Mouse (Mus musculus) left cerebral cortex, adult 18-20 months (tissue): Measurements from ENCODE around the gene Tmem38a. TPM values are rescaled to one million over a fixed set of nuclear protein-coding genes. Genes with fewer than 3 reads are reported as not detected.
A peak's percentile ranks its signal among the peaks of the same experiment; 100 is the strongest.

ENCODE experiments used
- DNase-seq, 2 experiments: peaks; one replicate each; pipeline ENCODE4 v3.0.0; 2021 to 2022; ENCODE audit warnings: low spot score in 2 of 2, mixed read lengths in 1 of 2
- microRNA-seq, 2 experiments: library from miRNA; unstranded; fragments of <30 nt; microRNA quantifications; one replicate each; pipeline ENCODE4 v1.2.0; 2021
- total RNA-seq, 2 experiments: library from RNA; stranded (reverse); gene quantifications; 2 replicates each; pipeline ENCODE4 v1.2.3; 2021

Gene Tmem38a
- total RNA-seq, 2 experiments from 2014 or later, result 96.5 to 101 TPM

DNA sequence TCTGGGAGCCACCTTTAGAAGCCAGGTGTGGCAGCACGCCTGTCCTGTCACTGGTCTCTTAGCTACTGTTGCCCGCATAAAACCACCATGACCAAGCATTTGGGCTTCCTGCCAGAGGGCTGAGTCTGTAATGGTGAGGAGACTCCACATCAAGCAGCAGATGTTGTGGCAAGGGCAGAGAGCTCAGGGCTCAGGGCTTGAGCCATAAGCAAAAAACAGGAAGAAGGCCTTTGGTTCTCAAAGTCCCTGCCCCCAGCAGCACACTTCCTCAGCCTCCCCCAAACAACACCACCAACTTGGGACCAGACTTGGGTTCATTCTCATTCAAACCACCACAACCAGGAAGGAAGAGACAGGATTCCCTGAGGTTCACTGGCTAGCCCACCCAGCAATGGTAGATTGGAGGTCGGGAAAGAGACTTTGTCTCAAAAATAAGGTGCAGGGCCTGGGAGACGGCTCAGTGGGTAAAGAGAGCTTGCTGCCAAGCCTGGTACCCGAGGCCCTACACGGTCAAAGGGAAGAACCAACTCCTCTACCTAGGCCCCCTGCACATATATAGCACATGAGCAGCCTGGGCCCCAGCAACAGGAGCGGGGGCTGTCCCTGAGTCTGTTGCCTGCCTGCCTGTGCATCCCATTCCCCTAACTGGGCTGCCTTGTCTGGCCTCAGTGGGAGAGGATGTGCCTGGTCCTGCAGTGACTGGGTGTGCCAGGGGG, 11.4 kb downstream of the Tmem38a start:
- no peak for DNase-seq

DNA sequence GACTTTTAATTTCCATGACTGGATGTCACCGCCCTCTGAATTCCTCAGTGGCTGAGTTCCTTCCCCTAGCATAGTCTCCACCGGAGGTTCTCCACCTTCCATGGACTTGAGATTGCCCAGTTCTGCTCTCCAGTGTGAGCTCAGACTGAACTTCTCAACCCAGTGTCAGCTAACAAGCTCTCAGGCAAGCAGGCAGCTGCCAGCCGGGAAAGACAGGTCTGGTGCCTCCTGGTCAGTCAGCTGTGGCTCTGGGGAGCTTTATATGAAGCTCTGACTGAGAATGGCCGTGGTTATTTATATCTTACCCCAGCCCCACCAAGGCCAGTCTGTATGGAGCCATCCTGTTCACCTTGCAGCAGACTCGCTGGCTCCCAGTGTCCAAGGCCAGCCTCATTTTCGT, 12.5 kb downstream of the Tmem38a start:
- no peak for DNase-seq

DNA sequence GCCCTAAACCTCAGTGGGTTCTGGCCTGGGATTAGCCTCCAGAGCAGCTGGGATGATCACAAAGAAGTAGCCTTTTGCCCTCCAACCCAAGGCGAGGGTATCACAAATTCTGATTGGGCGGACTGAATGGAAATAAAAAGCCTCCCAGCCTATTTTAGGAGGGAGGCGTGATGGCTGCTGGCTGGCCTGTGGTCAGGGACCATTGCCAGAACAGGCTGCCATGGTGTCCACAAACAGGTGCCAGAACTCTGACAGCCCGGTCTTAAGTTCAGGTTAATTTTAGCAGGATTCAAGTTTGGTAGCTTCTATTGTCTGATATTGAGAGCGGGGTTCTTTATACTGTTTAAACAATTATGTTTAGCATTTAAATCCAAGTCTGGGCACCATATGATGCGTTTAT, 16.0 kb downstream of the Tmem38a start:
- no peak for DNase-seq

DNA sequence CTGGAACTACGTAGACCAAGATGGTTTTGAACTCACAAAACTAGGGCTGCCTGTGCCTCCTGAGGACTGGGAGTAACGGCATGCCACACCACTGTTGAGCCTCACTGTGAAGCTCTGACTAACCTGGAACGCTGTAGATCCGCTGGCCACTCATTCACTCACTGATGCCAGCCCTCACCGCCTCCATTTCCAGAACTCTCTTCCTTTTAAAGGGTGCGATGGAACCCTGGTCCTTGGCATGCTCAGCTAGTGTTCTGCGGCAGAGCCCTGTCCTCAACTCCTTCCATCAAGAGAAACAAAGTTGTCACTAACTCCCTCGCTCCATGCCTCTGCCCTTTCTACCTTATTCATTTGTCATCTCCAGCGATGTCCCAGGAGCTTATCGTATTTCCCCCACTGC, 17.0 kb downstream of the Tmem38a start:
- peak; percentile 36 to 52 for DNase-seq

DNA sequence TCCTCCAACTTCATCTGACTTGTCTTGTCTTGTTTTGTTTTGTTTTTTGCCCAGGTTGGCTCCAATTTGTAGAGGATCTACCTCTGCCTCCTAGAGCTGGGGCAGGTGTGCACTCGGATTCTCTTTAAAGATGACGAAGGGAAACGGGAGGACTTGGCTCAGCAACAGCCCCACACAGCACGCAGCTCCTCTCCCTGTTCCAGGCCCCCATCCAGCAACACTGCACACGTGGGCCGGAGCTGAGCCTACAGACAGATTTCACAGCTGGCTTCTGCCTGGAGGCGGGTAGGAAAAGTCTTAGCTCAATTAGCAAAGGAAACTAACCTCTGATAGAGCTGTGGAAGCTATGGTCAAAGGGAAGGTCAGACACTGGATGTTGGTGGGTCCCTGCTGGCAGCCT, 17.4 kb downstream of the Tmem38a start:
- peak; percentile 77 to 87 for DNase-seq

DNA sequence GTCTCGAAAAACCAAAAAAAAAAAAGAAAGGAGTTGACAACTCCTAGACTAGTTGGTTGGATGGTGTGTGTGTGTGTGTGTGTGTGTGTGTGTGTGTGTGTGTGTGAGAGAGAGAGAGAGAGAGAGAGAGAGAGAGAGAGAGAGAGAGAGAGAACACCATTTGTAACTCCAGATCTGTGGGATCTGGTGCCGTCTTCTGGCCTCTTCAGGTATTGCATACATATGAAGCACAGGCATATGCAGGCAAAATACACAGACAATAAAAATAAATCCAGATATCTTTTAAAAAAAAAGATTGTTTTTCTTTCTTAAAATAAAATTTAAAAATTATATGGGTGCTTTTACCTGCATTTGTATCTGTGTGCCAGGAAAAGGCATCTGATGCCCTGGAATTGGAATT, 18.3 kb downstream of the Tmem38a start:
- no peak for DNase-seq

Small RNA genes within 50 kb of the gene (microRNA-seq; reads per million reads assigned to microRNA genes)
- gene Gm28019, result 0 reads per million in 2 experiments

Other genes starting within 250 kb of the Tmem38a start
- 10 to 100 TPM; 62.2 to 63.4 TPM for gene Eps15l1, start 150.6 kb upstream of the Tmem38a start, total RNA-seq
- gene Calr3, start 128.2 kb upstream of the Tmem38a start, total RNA-seq, result 1 to 10 TPM; 1.0 to 1.1 TPM
- gene 1700030K09Rik, start 128.2 kb upstream of the Tmem38a start, total RNA-seq, result 1 to 10 TPM; 9.2 to 9.5 TPM
- gene Cherp, start 96.8 kb upstream of the Tmem38a start, total RNA-seq, result 10 to 100 TPM; 70.4 to 72.7 TPM
- 10 to 100 TPM; 54.9 to 55.8 TPM for gene Slc35e1, start 79.4 kb upstream of the Tmem38a start, total RNA-seq
- gene Med26, start 23.8 kb upstream of the Tmem38a start, total RNA-seq, result 10 to 100 TPM; 10.2 to 11.2 TPM
- 100 to 1,000 TPM; 128 to 130 TPM for gene Smim7, start 967 bp upstream of the Tmem38a start, total RNA-seq
- 10 to 100 TPM; 37.6 to 40.9 TPM for gene Nwd1, start 74.7 kb downstream of the Tmem38a start, total RNA-seq
- 100 to 1,000 TPM; 134 to 140 TPM for gene Sin3b, start 151.2 kb downstream of the Tmem38a start, total RNA-seq
- gene F2rl3, start 189.8 kb downstream of the Tmem38a start, total RNA-seq, result under 1 TPM in 1 of 2 experiments, not detected in 1; 0.19 TPM